Mouse (Mus musculus) cerebellum, adult 2 months (tissue): Measurements from ENCODE around the gene Mcts1.

ENCODE experiments used
- CTCF ChIP-seq: fragments of 200-500 bp; IDR thresholded peaks from 2 replicates; pipeline ENCODE4 v1.5.1; 2011; ENCODE audit warnings: low read depth, mild to moderate bottlenecking, control low read depth, low read length, moderate library complexity, borderline replicate concordance; ENCODE audit not compliant: insufficient read depth
- POLR2A ChIP-seq: fragments of 200-500 bp; IDR thresholded peaks from 2 replicates; pipeline ENCODE4 v1.6.1; 2011; ENCODE audit warnings: low read length, control low read depth, borderline replicate concordance; ENCODE audit not compliant: insufficient read depth

DNA sequence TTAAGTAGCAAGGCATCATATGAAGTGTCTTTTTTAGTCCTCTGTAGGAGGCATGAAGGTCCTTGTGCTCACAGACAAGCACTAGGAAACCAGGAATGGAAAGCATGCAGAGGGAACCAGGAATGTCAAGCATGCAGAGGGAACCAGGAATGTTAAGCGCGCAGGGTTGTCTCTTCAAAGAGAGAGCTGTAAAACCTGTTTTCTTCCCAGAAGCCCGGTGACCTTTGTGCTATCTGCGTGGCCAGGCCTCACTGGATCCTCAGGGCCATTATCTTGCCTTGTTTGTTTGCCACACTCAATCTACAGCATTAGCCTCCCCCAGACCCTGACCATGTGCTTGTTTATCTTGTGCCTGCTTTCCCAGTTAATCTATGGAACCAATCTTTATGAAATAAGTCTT lies 10.6 kb upstream of the Mcts1 start:
- TF ChIP-seq POLR2A (no peak), CTCF (no peak)
